Mouse (Mus musculus) bone marrow, adult 2 months (tissue): ENCODE measurements around the gene Gm10722.
"Not testable (repeated sequence)": the region's sequence is repeated elsewhere in the genome, so short reads cannot be mapped to it uniquely, and the experiment has no call there.

ENCODE experiments used
- CTCF ChIP-seq: fragments of 200-500 bp; IDR thresholded peaks from 2 replicates; pipeline ENCODE4 v1.5.1; 2011; ENCODE audit warnings: low read length, control low read depth; ENCODE audit not compliant: control insufficient read depth, insufficient read depth
- POLR2A ChIP-seq: fragments of 200-500 bp; IDR thresholded peaks from 2 replicates; pipeline ENCODE4 v1.6.1; 2011; ENCODE audit warnings: low read depth, mild to moderate bottlenecking, control low read depth, low read length, borderline replicate concordance; ENCODE audit not compliant: control insufficient read depth

- not testable (repeated sequence) for TF ChIP-seq CTCF, POLR2A
Observed at GRCm38 (mm10) chr9:3015896-3016295, 15.2 kb downstream of the Gm10722 start.
